Mouse (Mus musculus) intestine, embryonic 16.5 days (tissue): ENCODE results near the gene Gpbp1. TPM values are rescaled to one million over a fixed set of nuclear protein-coding genes. Genes with fewer than 3 reads are reported as not detected.

Experiments used
- ATAC-seq: fragments of 200-750 bp; cut with Nextera tagmentation; 2 replicates; pipeline ENCODE4 v1.8.0; 2017; ENCODE audit warnings: moderate TSS enrichment, moderate library complexity
- H3K27ac ChIP-seq: fragments of 300-500 bp; sonication (generic); 2 replicates; pipeline ENCODE4 v1.5.1; 2014; ENCODE audit warnings: mild to moderate bottlenecking, low read length
- H3K27me3 ChIP-seq: fragments of 300-500 bp; sonication (generic); replicated peaks from 2 replicates; pipeline ENCODE4 v1.6.1; 2014; ENCODE audit warnings: low read length, control low read depth, mixed read lengths; ENCODE audit not compliant: control insufficient read depth, insufficient read depth
- H3K36me3 ChIP-seq: fragments of 300-500 bp; sonication (generic); 2 replicates; pipeline ENCODE4 v1.6.1; 2014; ENCODE audit warnings: low read length, control low read depth; ENCODE audit not compliant: control insufficient read depth, insufficient read depth
- H3K4me1 ChIP-seq: fragments of 300-500 bp; sonication (generic); 2 replicates; pipeline ENCODE4 v1.6.1; 2014; ENCODE audit warnings: low read length, control low read depth, mixed read lengths; ENCODE audit not compliant: control insufficient read depth, insufficient read depth
- H3K4me2 ChIP-seq: fragments of 300-500 bp; sonication (generic); 2 replicates; pipeline ENCODE4 v1.6.1; 2014; ENCODE audit warnings: low read depth, low read length, control low read depth
- H3K4me3 ChIP-seq: fragments of 300-500 bp; sonication (generic); 2 replicates; pipeline ENCODE4 v1.5.1; 2014; ENCODE audit warnings: mild to moderate bottlenecking, low read length
- H3K9ac ChIP-seq: fragments of 300-500 bp; sonication (generic); 2 replicates; pipeline ENCODE4 v1.6.1; 2014; ENCODE audit warnings: low read depth, low read length
- H3K9me3 ChIP-seq: fragments of 300-500 bp; sonication (generic); 2 replicates; pipeline ENCODE4 v1.6.1; 2016; ENCODE audit warnings: low read length, control low read depth; ENCODE audit not compliant: control insufficient read depth
- WGBS: fragments of 180-500 bp; shearing (Covaris S2); extraction: QIAGEN DNeasy Blood & Tissue Kit; methylation state at CpG from one replicate; pipeline ENCODE4 v1.1.7; 2014; 5-methylcytosine and 5-hydroxymethylcytosine counted together
- polyA plus RNA-seq: library from polyadenylated mRNA; unstranded; fragments of >200 nt; fragmentation: Nextera tagmentation; extraction: Ambion mirVana; gene quantifications from 2 replicates; pipeline ENCODE4 v1.2.1, GENCODE M21; 2015

The Gpbp1 gene
- polyA plus RNA-seq, 1 experiment from 2014 or later, result 63.0 TPM

- 0 out of 2 replicates have a peak, but pooled peaks cover 2% of the 10 kb centered on the region for H3K4me1 ChIP-seq
- H3K27me3 ChIP-seq, result no peaks in the 10 kb centered on the region
- no peak overlapping the region for H3K27ac ChIP-seq
- H3K9me3 ChIP-seq, result no peaks in the 10 kb centered on the region
- ATAC-seq, result no peak
- H3K9ac ChIP-seq, result 0 out of 2 replicates have a peak overlapping the region, but pooled peaks have one; percentile 5
- H3K4me3 ChIP-seq, result no peak overlapping the region
- no peak overlapping the region for H3K4me2 ChIP-seq
- H3K36me3 ChIP-seq, result no peaks in the 10 kb centered on the region
- 2% methylated on average over 7 of the region's 7 CpGs for WGBS
These were observed 79.1 kb downstream of the Gpbp1 start for GRCm38 (mm10) chr13:111410831-111411230.

- Histone ChIP-seq H3K27ac (no peak overlapping the region), H3K9ac (no peak overlapping the region), H3K9me3 (no peaks in the 10 kb centered on the region), H3K4me2 (no peak overlapping the region), H3K4me1 (0 out of 2 replicates have a peak, but pooled peaks cover 2% of the 10 kb centered on the region), H3K4me3 (no peak overlapping the region), H3K27me3 (no peaks in the 10 kb centered on the region), H3K36me3 (no peaks in the 10 kb centered on the region)
- no peak for ATAC-seq
- WGBS, result 43% methylated on average over 9 of the region's 9 CpGs
These were observed 83.0 kb downstream of the Gpbp1 start for GRCm38 (mm10) chr13:111406859-111407389.

GRCm38 (mm10) chr13:111405956-111406355 is 84.0 kb downstream of the Gpbp1 start:
- H3K4me3 ChIP-seq, result no peak overlapping the region
- no peak overlapping the region for H3K27ac ChIP-seq
- no peak overlapping the region for H3K9ac ChIP-seq
- 0 out of 2 replicates have a peak, but pooled peaks cover 2% of the 10 kb centered on the region for H3K4me1 ChIP-seq
- ATAC-seq, result no peak
- H3K27me3 ChIP-seq, result no peaks in the 10 kb centered on the region
- H3K4me2 ChIP-seq, result no peak overlapping the region
- H3K9me3 ChIP-seq, result no peaks in the 10 kb centered on the region
- no peaks in the 10 kb centered on the region for H3K36me3 ChIP-seq
- WGBS, result 87% methylated on average over 3 of the region's 3 CpGs

GRCm38 (mm10) chr13:111397600-111398151 is 92.2 kb downstream of the Gpbp1 start:
- Histone ChIP-seq H3K27ac (no peak overlapping the region), H3K27me3 (no peaks in the 10 kb centered on the region), H3K4me2 (no peak overlapping the region), H3K36me3 (no peaks in the 10 kb centered on the region), H3K4me1 (peaks cover 15% of the 10 kb centered on the region), H3K9ac (no peak overlapping the region), H3K9me3 (no peaks in the 10 kb centered on the region), H3K4me3 (no peak overlapping the region)
- peak; percentile 87 for ATAC-seq
- WGBS, result 9% methylated on average over 5 of the region's 5 CpGs

GRCm38 (mm10) chr13:111397061-111397460 is 92.8 kb downstream of the Gpbp1 start:
- Histone ChIP-seq H3K36me3 (no peaks in the 10 kb centered on the region), H3K4me3 (no peak overlapping the region), H3K27me3 (no peaks in the 10 kb centered on the region), H3K9ac (no peak overlapping the region), H3K9me3 (no peaks in the 10 kb centered on the region), H3K4me1 (peaks cover 15% of the 10 kb centered on the region), H3K4me2 (no peak overlapping the region), H3K27ac (peak overlapping the region; percentile 38)
- peak; percentile 14; the same call in 1 of the 2 replicates for ATAC-seq
- 27% methylated on average over 7 of the region's 7 CpGs for WGBS

- Histone ChIP-seq H3K9ac (no peak overlapping the region), H3K36me3 (no peaks in the 10 kb centered on the region), H3K27me3 (no peaks in the 10 kb centered on the region), H3K9me3 (no peaks in the 10 kb centered on the region), H3K4me1 (peaks cover 15% of the 10 kb centered on the region), H3K4me2 (no peak overlapping the region), H3K27ac (peak overlapping the region; percentile 41; the same call in 1 of the 2 replicates), H3K4me3 (no peak overlapping the region)
- WGBS, result 89% methylated on average over 7 of the region's 7 CpGs
- ATAC-seq, result no peak
These were observed 94.4 kb downstream of the Gpbp1 start for GRCm38 (mm10) chr13:111395528-111395927.

- no peak overlapping the region for H3K4me3 ChIP-seq
- ATAC-seq, result peak; percentile 39
- H3K4me1 ChIP-seq, result peaks cover 15% of the 10 kb centered on the region
- H3K36me3 ChIP-seq, result no peaks in the 10 kb centered on the region
- no peaks in the 10 kb centered on the region for H3K9me3 ChIP-seq
- H3K27me3 ChIP-seq, result no peaks in the 10 kb centered on the region
- peak overlapping the region; percentile 41 for H3K27ac ChIP-seq
- no peak overlapping the region for H3K9ac ChIP-seq
- no peak overlapping the region for H3K4me2 ChIP-seq
- WGBS, result 48% methylated on average over 4 of the region's 4 CpGs
These were observed 95.0 kb downstream of the Gpbp1 start for GRCm38 (mm10) chr13:111394904-111395303.

- 78% methylated on average over 8 of the region's 8 CpGs for WGBS
- peak overlapping the region; percentile 23 for H3K27ac ChIP-seq
- ATAC-seq, result no peak
These were observed 95.6 kb downstream of the Gpbp1 start for GRCm38 (mm10) chr13:111394341-111394740.

GRCm38 (mm10) chr13:111393426-111393825 is 96.5 kb downstream of the Gpbp1 start:
- no peak for ATAC-seq
- WGBS, result 82% methylated on average over 6 of the region's 6 CpGs

More at GRCm38 (mm10) chr13:111394341-111394740, 95.6 kb downstream of the Gpbp1 start:
- Histone ChIP-seq H3K4me2 (no peak overlapping the region), H3K4me1 (peaks cover 15% of the 10 kb centered on the region), H3K36me3 (no peaks in the 10 kb centered on the region), H3K9ac (no peak overlapping the region), H3K4me3 (no peak overlapping the region), H3K27me3 (no peaks in the 10 kb centered on the region), H3K9me3 (no peaks in the 10 kb centered on the region)

More at GRCm38 (mm10) chr13:111393426-111393825, 96.5 kb downstream of the Gpbp1 start:
- H3K36me3 ChIP-seq, result no peaks in the 10 kb centered on the region
- no peaks in the 10 kb centered on the region for H3K9me3 ChIP-seq
- no peak overlapping the region for H3K9ac ChIP-seq
- H3K27ac ChIP-seq, result no peak overlapping the region
- no peak overlapping the region for H3K4me2 ChIP-seq
- peaks cover 15% of the 10 kb centered on the region for H3K4me1 ChIP-seq
- H3K4me3 ChIP-seq, result no peak overlapping the region
- no peaks in the 10 kb centered on the region for H3K27me3 ChIP-seq
